Mouse (Mus musculus) bone marrow, adult 2 months (tissue): ENCODE results near the gene Gm20547.

Experiments used
- CTCF ChIP-seq: fragments of 200-500 bp; IDR thresholded peaks from 2 replicates; pipeline ENCODE4 v1.5.1; 2011; ENCODE audit warnings: low read length, control low read depth; ENCODE audit not compliant: control insufficient read depth, insufficient read depth
- POLR2A ChIP-seq: fragments of 200-500 bp; IDR thresholded peaks from 2 replicates; pipeline ENCODE4 v1.6.1; 2011; ENCODE audit warnings: low read depth, mild to moderate bottlenecking, control low read depth, low read length, borderline replicate concordance; ENCODE audit not compliant: control insufficient read depth

- TF ChIP-seq POLR2A: no peak
- no peak for TF ChIP-seq CTCF
These were observed 21.3 kb downstream of the Gm20547 start for GRCm38 (mm10) chr17:34860514-34860913.
